Mouse (Mus musculus): ENCODE results near the gene Hoxd4. TPM values are rescaled to one million over a fixed set of nuclear protein-coding genes. Genes with fewer than 3 reads are reported as not detected.

Hoxd4 gene
- total RNA-seq, 2 experiments from 2014 or later: 0.55 to 0.57 TPM

DNA sequence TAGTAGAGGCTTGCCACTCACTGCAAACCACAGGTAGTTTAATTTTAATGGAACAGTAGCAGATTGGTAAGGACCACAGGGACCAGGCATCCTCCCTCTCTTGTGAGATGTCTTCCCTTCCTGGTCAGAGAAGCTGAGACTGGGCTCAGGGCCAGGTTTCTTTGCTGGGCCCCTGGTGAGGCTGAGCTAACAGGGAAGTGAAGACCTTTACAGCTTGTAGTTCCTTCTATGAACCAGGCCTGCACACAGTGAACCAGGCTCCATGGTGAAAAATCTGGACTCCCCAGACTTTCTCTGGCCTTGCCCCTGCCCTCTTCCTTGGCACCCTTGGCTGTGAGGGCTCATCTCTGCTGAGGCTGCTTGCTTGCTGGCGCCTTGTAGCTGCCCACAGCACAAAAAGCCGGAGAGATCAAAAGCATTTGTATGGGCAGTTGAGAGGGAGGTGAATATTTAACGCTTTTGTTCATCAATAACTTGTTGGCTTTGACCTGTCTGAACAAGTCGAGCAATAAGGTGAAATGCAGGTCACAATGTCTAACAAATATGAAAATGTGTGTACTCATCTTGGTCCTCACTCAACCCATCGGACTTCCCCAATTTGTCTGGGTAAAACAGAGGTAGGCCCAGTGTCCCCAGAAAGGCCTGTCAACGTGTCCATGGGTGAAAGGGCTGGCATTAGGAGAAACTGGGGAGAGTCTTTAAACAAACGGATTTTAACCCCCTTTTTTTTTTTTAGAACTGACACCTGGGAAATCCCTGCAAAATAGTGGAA, 12.7 kb downstream of the Hoxd4 start:
- intact Hi-C loops (cut with DNase I): no loop called here
- no peak for DNase-seq

DNA sequence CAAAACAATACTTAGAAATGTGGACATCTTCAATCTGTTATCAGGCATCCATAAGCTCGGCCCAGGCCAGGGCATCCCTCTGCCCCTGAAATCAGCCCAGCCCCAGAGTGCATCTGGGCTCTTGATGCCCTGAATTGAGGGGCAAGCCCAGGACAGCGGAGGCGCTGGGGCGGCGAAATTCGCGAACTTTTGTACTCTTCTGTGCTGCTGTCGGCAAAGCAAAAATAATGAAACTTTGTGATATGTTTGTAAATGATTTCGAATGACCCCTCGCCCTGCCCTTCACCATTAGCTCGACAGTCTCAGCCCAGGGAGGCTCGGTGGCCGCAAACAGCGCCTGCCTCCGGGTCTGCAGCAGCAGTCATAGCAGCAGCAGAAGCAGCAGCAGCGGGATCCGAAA, 13.4 kb downstream of the Hoxd4 start:
- no peak for DNase-seq
- intact Hi-C loops (cut with DNase I): no loop called here

DNA sequence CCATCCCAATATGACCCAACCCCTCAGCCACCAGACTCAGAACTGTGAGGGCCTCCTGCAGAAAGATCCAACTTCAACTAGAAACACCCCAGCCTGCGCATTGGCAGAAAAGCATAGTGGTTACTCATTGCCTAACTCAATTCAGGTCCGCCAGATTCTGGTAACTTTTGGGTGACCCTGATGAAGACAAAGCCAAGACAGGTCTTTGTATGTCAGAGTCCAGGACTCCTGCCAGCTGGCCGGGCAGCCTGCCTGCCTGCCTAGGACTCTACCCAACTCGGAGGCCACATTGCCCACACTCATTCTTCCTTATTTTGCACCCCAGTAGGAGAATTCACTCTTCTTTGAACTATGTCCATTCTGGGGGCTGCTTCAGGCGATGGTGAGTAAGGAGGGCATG, 14.8 kb downstream of the Hoxd4 start, which contains the start of gene Gm28230:
Gene Gm28230 (plus strand): TSS at position 178 of the 400 bp plus-strand sequence.
- intact Hi-C loops (cut with DNase I): no loop called here
- DNase-seq: no peak

DNA sequence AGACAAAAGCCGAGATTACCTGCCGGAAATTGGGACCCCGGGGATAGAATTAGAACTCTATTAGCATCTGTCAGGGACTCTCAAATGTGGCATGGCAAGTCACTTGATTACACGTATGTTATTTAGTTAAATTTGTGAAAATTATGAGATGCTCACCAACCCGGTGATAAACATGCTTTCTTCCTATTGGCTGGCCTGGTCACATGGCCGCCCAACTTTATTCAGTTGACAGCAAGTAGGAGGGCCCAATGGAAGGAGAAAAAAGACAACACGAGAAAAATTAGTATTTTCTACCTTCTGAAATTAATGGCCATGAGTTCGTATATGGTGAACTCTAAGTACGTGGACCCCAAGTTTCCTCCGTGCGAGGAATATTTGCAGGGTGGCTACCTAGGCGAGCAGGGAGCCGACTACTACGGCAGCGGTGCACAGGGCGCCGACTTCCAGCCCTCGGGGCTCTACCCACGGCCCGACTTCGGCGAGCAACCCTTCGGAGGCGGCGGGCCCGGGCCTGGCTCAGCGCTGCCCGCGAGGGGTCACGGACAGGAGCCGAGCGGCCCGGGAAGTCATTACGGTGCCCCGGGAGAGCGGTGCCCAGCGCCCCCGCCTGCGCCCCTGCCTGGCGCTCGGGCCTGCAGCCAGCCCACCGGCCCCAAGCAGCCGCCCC, 15.4 kb downstream of the Hoxd4 start:
- intact Hi-C loops (cut with DNase I): no loop called here
- DNase-seq: no peak

DNA sequence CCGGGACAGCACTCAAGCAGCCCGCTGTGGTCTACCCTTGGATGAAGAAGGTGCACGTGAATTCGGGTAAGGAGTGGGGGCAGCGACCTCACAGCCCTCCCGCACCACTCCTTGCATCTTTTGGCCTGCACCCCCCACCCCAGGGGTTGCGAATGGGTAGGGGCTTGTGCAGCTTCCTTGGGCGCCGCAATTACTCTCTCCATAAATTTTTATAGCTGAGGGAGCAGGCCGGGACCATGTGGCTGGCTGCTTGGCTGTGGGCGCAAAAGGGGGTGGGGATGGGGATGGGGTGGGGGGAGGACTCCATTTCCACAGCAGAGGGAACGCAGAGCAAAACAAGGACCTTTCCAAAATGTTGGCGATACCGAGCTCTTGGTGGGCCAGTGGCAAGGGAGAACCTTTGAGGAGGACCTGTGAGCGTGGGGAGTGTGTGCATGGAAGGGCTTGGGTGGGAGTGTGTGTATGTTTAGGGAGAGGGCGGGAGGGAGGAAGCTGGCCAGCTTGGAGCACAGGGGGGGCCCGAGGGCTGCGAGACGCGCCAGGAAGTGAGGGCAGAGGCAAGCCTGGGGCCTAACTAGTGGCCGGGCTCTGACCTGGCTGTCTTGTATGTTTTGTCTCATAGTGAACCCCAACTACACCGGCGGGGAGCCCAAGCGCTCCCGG, 16.0 kb downstream of the Hoxd4 start:
- DNase-seq: no peak
- intact Hi-C loops (cut with DNase I): no loop called here

DNA sequence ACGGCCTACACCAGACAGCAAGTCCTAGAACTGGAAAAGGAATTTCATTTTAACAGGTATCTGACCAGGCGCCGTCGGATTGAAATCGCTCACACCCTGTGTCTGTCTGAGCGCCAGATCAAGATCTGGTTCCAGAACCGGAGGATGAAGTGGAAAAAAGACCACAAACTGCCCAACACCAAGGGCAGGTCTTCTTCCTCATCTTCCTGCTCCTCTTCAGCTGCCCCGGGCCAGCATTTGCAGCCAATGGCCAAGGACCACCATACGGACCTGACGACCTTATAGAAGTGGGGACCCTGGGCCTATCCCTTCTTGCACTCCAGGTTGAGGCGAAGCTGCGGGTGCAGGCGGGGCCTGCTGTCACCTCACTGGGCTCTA, 16.6 kb downstream of the Hoxd4 start:
- intact Hi-C loops (cut with DNase I): no loop called here
- no peak for DNase-seq

DNA sequence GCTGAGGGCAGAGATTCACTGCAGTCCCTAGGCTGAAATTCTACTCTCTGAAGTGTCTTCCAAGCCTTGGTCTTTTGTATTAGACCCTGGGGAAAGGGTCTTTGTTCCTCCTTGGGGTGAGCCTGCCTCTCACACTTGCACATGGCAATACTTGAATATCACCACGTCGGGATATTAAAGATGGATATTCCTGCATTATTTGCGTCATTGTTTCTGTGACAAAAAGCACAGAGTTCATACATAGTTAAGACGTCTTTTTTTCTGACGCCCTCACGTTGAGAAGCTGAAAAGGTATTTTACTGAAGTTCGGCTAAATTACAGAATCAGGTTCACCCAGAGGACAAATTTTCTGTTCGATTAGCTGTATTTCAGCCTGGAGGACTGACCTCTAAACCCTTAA, 18.6 kb downstream of the Hoxd4 start:
- intact Hi-C loops (cut with DNase I): no loop called here

DNA sequence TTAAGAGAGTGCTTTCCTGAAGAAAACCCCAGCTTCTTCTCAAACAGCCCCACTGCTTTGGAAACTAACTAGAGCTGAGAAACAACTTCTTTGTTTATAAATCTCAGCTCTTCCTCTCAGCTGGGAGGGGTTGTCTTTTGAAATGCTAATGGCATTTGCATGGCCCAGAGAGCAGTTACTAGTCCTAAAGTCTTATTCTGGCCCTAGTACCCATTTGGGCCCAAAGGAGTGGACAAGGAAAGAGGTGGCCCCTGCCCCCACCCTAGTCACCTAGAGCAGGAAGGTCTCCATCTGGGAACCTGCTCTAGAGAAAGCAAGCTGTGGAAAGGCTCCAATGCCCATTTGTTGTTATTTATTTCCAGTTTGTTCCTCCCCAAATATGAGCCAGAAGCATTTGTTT, 19.3 kb downstream of the Hoxd4 start:
- intact Hi-C loops (cut with DNase I): no loop called here
- no peak for DNase-seq

More for the DNA sequence above, 18.6 kb downstream of the Hoxd4 start:
- no peak for DNase-seq

DNA sequence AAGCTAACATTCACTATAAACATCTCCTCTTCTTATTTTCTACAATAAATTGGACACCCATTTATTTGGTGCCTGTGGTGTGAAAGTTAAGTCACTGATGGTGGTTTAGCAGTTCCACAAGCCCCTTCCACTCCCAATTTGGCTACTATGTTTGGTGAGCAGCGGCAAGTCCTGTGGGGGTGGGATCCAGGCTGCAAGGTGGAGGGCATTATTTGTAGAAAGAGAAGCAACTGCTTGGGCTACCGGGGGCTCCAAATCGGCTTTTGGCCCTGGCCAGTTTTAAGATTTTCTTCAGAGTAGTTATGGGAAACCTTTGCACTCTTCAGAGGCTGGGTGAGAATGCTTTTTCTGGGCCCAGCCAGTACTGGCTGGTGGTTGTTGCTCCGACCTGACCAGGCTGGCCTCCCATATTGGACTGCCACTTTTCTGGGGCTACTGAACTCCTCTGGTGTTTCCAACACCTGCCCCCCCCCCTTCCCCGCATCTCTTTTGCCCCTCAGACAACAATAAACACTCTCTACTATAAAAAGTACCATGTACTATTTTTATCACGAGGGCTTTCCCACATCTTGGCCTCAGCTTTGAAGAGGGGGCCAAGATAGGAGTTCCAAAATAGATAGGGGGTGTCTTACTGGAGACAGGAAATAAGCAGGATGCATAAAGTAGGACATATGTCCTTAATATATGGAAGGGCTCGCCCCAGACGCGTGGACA, 20.2 kb downstream of the Hoxd4 start:
- intact Hi-C loops (cut with DNase I): no loop called here
- no peak for DNase-seq

DNA sequence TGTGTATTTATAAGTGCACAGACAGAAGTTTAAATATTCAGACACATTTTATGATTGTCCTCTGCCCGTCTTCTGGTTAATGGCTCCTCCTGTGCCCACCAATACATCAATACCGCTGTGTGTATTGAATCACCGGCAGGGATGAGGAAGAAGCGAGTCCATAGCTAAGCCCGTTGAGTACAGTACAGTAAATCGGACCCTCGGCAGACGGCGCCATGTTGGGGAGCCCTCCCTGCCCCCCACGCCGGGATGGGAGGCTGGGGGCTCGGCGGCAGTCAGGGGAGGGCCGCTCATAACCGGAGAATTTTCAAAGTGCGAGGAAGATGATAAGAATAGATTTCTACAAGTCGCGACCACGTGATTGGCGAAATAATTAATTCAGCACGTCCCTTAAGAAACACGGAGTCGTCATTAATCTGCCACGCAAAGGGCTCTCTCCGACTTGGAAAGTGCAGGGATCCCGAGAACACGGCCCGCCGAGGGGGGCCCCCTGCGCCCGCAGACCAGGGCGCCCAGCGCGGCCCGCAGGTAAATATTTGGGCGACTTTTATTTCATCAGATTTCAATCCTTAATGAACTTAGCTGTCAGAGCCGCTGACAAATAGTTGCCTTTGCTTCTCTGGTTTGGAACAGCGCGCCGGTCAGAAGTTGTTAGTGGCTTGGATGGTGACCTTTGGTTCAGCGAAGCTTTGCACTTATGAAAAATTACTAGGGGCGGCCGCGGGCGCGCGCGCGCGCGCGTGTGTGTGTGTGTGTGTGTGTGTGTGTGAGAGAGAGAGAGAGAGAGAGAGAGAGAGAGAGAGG, 21.0 kb downstream of the Hoxd4 start:
- no peak for DNase-seq
- intact Hi-C loops (cut with DNase I): no loop called here

DNA sequence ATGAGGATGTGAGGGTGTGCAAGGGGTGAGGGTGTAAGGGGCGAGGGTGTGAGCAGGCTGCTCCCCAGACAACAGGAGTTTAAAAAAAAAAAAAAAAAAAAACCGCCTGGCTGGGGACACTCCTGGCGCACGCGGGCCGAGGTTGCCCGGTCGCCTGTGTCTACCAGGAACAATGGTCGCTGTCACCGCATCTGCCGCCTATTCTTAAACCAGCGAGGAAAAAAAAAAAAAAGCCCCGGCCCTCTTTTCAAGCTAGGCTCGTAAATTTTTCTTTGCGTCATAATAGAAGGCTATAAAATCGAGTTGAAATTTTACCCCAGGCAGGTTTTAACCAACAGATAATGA, 21.6 kb downstream of the Hoxd4 start:
- intact Hi-C loops (cut with DNase I): no loop called here

DNA sequence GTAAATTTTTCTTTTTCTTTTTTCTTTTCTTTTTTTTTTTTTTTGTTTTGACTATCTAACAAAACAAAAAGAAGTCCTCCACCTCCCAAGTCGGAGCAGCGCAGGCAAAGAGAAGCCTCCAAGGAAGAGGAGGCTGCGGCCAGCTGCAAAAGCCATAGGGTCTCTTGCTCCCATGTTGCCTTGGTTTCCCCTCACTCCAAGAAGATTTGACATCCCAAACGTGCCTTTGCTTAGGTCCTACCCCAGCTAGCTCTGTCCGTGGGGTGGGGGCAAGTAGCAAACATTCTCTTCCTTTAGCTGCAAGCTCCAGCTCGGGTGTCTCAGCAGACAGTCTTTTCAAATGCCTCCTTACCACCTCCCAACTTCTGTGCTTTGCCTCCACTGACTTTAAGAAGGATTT, 22.0 kb downstream of the Hoxd4 start:
- no peak for DNase-seq
- intact Hi-C loops (cut with DNase I): no loop called here

More for the DNA sequence above, 21.6 kb downstream of the Hoxd4 start:
- DNase-seq: no peak

DNA sequence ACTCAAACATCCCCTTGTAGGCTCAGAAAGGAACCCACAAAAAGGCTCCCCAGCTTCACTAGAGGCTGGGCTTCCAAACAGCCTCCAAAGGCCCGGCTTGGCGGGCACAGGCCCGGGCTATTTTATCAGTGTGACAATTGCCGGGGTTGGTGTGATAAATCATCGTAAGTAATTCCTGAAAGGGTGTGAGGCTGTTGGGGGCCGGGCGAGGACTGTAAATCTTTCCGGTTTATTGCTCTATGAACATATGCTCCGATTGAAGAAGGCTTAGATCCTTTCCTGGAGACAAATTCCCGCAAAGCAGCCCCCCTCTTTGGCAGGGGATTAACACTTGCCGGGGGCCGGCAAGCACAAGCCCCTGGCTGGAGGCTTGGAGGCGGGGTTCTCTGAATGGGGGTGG, 22.7 kb downstream of the Hoxd4 start:
- no peak for DNase-seq
- intact Hi-C loops (cut with DNase I): no loop called here

DNA sequence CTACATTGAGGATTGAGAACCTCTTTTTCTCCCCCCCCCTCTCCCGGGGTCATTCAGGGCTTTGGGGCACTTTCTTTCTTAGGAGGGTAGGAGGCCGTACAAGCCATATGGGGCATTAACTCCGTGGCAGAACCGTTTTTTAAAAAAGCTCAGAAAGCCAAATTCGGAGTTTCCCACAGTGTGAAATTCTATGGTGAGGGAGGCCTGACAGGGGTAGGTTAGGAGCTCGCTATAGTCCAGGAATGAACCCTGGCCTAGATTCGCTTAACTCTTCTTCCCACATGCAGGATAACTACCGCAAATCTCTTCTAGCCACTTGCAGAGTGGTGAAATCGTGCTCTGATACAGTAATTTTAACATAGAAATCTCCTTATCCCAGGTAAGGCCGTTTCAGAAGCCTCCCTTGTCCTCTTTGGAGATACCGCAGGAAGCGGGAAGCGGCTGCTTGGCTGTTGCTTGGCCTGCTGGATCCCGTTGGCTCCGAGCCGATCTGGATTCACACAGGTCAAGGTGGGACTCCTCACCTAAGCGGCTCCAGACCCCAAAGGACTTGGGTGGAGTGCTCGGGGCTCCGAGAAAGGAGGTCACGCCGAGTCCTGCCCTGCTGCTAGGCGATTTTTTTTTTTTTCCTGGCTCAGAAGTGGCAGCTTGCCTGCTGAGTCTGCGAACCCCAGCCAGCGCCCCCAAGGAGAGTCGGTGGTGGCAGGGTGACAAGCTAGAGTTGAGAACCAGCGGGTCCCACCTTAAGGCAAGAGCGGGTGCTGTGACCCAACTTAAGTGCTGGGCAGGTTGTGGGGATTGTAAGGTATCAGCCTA, 23.5 kb downstream of the Hoxd4 start:
- DNase-seq: no peak
- intact Hi-C loops (cut with DNase I): no loop called here

DNA sequence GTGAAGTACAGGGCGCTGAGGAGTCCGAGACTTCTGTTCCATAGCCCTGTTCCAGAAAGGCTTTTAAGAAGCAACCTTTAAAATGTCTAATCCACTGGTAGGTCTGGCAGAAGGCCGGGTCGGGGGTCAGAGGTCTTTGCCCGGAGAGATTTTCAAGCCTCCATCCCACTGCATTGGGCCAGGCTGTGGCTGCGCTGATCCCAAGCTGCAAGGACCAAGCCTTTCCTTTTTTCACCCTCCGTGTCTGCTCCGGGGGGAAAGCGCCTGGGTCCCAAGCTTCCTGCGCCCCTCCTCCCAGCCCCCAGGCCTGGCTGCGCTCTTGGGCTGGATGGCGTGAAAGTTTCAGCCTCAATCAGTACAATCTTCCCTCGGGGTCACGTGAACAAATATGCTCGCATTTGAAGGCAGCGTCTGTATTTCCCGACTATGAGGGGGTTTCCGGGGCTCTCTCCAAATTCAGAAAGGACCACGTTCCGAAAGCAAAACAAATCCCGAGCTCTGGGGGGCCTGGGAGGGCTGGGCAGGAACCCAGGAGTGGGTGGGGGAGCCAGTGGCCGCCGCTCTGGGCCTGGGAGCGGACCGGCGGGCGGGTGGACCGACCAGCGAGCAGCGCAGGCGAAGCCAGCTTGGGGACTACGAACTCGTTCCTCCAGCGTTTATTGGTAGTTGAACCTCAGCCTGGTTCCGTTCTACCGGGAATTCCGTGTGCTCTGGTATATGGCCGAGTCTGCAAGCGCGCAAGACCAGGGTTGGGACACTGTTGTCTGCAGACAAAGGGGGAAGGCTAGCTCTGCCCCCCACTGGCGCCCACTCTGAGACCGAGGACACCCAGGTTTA, 24.3 kb downstream of the Hoxd4 start:
- no peak for DNase-seq
- intact Hi-C loops (cut with DNase I): no loop called here

DNA sequence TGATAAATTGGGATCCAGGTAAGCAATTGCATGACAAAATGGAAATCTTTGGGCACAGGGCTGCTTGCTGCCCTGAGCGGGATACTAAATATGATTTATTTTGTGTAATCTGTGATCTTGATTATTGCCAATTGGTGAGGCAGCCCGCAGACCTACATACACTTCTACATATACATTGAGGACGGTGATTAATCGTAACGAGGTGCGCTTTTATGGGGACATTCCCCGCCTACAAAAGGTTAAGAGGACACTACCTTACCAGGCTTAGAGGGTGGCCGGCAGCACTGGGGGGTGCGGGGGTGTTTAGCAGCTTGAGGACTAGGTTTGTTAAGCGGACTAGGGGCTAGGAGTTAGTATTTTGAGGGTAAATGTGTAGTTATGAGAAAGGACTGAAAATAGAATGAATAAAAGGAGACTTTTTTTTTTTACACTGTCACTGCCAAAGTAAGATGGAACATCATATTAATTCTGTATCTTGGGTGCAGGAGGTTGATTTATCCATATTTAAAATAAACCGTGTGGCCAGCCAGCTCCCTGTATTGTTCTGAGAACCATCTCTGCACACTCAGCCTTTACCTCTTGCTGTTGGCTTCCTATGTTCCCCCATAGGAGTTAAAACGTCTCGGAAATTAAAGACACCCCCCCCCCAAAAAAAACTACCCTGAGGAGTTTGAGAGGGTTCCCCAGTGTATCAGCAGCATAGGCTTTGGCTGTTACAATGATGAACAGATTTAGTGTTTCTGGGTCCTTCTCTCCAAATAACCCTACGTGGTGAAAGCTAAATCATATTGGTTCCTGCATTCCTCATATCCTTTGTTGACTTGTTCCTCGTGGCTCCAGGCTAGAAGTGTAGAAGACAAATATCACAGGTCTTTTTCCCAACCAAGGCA, 25.2 kb downstream of the Hoxd4 start:
- DNase-seq: no peak
- intact Hi-C loops (cut with DNase I): no loop called here

DNA sequence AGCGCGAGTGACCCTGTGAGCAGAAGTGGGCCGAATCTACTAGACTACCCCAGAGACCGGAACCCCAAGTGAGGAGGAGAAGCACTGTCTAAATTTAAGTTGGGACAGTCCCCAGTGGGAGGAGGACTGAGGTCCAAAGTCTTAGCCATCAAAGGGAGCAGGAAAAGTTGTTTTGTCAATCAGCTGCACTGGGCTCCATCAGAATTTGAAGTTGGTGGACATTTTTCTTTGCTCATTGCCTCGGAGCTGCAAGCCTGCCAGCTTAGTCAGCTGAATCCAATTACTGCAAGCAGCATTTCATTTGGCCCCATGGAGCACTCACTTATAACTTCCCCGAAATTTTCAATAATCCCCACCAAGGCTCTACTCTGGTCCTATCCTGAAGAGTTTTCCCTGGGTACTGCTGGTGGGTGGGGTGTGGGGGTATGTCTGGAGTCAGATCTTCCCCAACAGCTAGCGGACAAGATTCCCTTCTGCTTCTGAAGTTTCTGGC, 25.9 kb downstream of the Hoxd4 start:
- intact Hi-C loops (cut with DNase I): no loop called here

More for the DNA sequence above, 25.9 kb downstream of the Hoxd4 start:
- DNase-seq: no peak

Measured in heart, postnatal 10 days (tissue).